Mouse (Mus musculus) myocyte (in vitro differentiated cells): ENCODE measurements around the gene Hist1h1a.

Experiments used
- E2F4 ChIP-seq: IDR thresholded peaks from one replicate; pipeline ENCODE4 v1.6.1; 2011; ENCODE audit warnings: mild to moderate bottlenecking, control low read depth, moderate library complexity; ENCODE audit not compliant: insufficient read depth
- MAX ChIP-seq: IDR thresholded peaks from one replicate; pipeline ENCODE4 v1.6.1; 2011; ENCODE audit warnings: low read depth, mild to moderate bottlenecking, control low read depth
- MYOD1 ChIP-seq, 3 experiments: IDR thresholded peaks; one replicate each; pipeline ENCODE4 v1.6.1; 2011; ENCODE audit warnings: control low read depth in 2 of 3, low read depth in 2 of 3, mild to moderate bottlenecking in 2 of 3, moderate library complexity in 1 of 3; ENCODE audit not compliant: insufficient read length in 2 of 3, control insufficient read depth in 1 of 3
- MYOG ChIP-seq, 3 experiments: IDR thresholded peaks; one replicate each; pipeline ENCODE4 v1.6.1; 2011; ENCODE audit warnings: control low read depth in 2 of 3, low read depth in 2 of 3, mild to moderate bottlenecking in 2 of 3; ENCODE audit not compliant: insufficient read length in 2 of 3, control insufficient read depth in 1 of 3, insufficient read depth in 1 of 3
- POLR2A ChIP-seq: IDR thresholded peaks from one replicate; pipeline ENCODE4 v1.6.1; 2011; ENCODE audit warnings: low read depth, mild to moderate bottlenecking, control low read depth, moderate library complexity; ENCODE audit not compliant: insufficient read length
- POLR2AphosphoS2 ChIP-seq: IDR thresholded peaks from one replicate; pipeline ENCODE4 v1.6.1; 2011; ENCODE audit warnings: low read depth, control low read depth; ENCODE audit not compliant: insufficient read length
- REST ChIP-seq: IDR thresholded peaks from one replicate; pipeline ENCODE4 v1.6.1; 2011; ENCODE audit warnings: mild to moderate bottlenecking, control low read depth, moderate library complexity; ENCODE audit not compliant: insufficient read depth, insufficient read length
- TCF12 ChIP-seq: IDR thresholded peaks from one replicate; pipeline ENCODE4 v1.6.1; 2011; ENCODE audit warnings: mild to moderate bottlenecking, control low read depth; ENCODE audit not compliant: poor library complexity, insufficient read depth, severe bottlenecking
- USF1 ChIP-seq: IDR thresholded peaks from one replicate; pipeline ENCODE4 v1.6.1; 2011; ENCODE audit warnings: low read depth, mild to moderate bottlenecking, control low read depth, moderate library complexity

DNA sequence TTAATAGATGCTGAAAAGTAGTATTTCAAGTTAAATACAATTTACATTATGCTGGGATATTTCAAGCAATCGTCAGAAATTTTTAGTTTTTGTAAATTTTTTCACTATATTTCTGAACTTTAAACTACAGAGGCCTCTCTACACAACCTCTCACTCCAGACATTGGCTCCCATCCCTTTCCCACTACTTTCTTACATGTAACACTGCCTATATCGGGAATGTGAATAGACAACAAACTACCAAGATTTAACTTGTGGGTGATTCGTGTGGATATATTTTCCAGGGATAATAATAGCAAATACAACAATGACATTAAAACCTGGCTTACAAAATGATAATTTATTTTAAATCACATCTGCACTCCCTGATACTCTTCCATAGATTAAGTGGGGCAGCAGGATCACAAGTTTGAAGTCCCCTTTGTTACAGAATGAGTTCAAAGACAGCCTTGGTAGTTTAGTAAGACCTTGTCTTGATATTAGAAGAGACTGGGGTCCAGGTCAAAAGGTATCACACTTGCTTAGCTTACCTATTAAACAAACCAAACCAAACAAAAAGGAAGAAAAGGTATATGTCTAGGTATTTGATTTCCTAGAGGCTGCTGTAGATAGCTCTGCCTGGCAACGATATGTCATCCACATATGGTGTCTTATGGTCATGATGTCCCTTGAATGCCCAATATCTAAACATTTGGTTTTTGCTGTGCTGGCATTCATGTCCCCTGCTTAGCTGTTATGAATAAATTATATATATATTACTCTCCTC is 10.0 kb upstream of the Hist1h1a start:
- TF ChIP-seq POLR2AphosphoS2 (no peak), E2F4 (no peak), MAX (no peak), POLR2A (no peak), MYOG (IDR thresholded peaks at IDR 0.05; ENCODE audit: control insufficient read depth in 1 of 3, insufficient read depth in 1 of 3, insufficient read length in 2 of 3, low read depth in 2 of 3) (no peak), MYOD1 (IDR thresholded peaks at IDR 0.05; ENCODE audit: control insufficient read depth in 1 of 3, insufficient read length in 2 of 3, low read depth in 2 of 3) (no peak), USF1 (no peak), REST (no peak), TCF12 (no peak)
